Comparison of ENCODE assay signal across 16 mouse cellular contexts in the genomic region with DNA sequence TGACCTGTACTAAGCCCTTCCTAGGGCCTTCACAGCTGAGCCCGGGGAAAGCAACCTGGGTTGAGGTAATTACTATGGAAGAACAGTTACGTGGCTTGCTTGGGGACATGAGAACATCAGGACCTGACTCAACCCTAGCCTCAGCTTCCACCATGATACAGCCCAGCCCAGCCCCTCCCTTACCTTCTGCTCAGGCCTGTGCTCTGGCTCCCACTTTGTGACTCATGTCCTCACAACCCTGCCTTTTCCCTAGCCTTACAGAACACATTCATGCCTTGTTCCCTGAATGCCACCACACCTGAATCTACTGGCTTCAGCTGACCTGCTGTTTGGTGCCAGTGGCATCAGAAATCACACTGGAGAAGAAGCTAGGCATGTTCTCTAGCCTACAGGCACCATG. TPM values are rescaled to one million over a fixed set of nuclear protein-coding genes. Genes with fewer than 3 reads are reported as not detected.
DNase-seq lines count a peak whose midpoint lies in the region; ATAC-seq and TF ChIP-seq lines count a peak whose summit lies in the region.
"Had no signal": no experiment of that assay in that cellular context is flagged by ENCODE, and none has a peak within 500 bp of the region (broad histone marks: within the 10 kb centered on the region; RNA-seq: fewer than 3 reads in every experiment).

No protein-coding gene starts in this region.

- H3K4me2 ChIP-seq in heart, embryonic 16.5 days (ENCODE audit: low read depth, low read length): no peak overlapping the region
- H3K4me2 ChIP-seq in lung, postnatal 0 days (replicated peaks; ENCODE audit: low read depth, low read length): 0 out of 2 replicates have a peak overlapping the region, but pooled peaks have one; percentile 20
- H3K4me2 ChIP-seq in stomach, postnatal 0 days (replicated peaks; ENCODE audit: low read depth): no peak overlapping the region
- H3K4me2 ChIP-seq: liver, embryonic 15.5 days; midbrain, embryonic 13.5 days had no signal

- no peak for ATAC-seq in heart, embryonic 16.5 days (replicated peaks; ENCODE audit: extremely low read depth, insufficient read depth, low FRiP score)
- no peak; the same call in 1 of the 2 replicates for ATAC-seq in lung, postnatal 0 days
- peak; percentile 68 for ATAC-seq in stomach, postnatal 0 days (ENCODE audit: low FRiP score, low TSS enrichment)
- ATAC-seq: midbrain, embryonic 13.5 days had no signal

- peak; percentile 2 for DNase-seq in embryo, embryonic 10 days (ENCODE audit: low spot score)
- no peak for DNase-seq in embryo, embryonic 9.5 days (ENCODE audit: extremely low spot score)
- no peak for DNase-seq in heart, postnatal 4 days
- no peak for DNase-seq in lung, postnatal 0 days (ENCODE audit: low spot score)
- no peak for DNase-seq in lung, postnatal 10 days
- DNase-seq in stomach, postnatal 0 days (ENCODE audit: low spot score): peak; percentile 59
- DNase-seq in ovary, adult 18-20 months (ENCODE audit: low spot score): no peak

- H3K27ac ChIP-seq in heart, embryonic 16.5 days (ENCODE audit: low read length): peak overlapping the region; percentile 51; the same call in 1 of the 2 replicates
- H3K27ac ChIP-seq in lung, postnatal 0 days (ENCODE audit: low read length): peak overlapping the region; percentile 33
- peak overlapping the region; percentile 82 for H3K27ac ChIP-seq in stomach, postnatal 0 days (replicated peaks)
- H3K27ac ChIP-seq: liver, embryonic 15.5 days; midbrain, embryonic 13.5 days had no signal

- H3K4me1 ChIP-seq in heart, embryonic 16.5 days (ENCODE audit: control insufficient read depth, insufficient read depth, low read length): peaks cover 30% of the 10 kb centered on the region
- peaks cover 13% of the 10 kb centered on the region for H3K4me1 ChIP-seq in lung, postnatal 0 days (ENCODE audit: insufficient read depth, low read depth, low read length)
- H3K4me1 ChIP-seq in stomach, postnatal 0 days (replicated peaks; ENCODE audit: control insufficient read depth, insufficient read depth): 0 out of 2 replicates have a peak, but pooled peaks cover 3% of the 10 kb centered on the region
- H3K4me1 ChIP-seq: liver, embryonic 15.5 days had no signal

- H3K27me3 ChIP-seq in heart, embryonic 16.5 days (ENCODE audit: control insufficient read depth, insufficient read depth, low read length): no peaks in the 10 kb centered on the region
- no peaks in the 10 kb centered on the region for H3K27me3 ChIP-seq in lung, postnatal 0 days (replicated peaks; ENCODE audit: insufficient read depth, low read length)
- no peaks in the 10 kb centered on the region for H3K27me3 ChIP-seq in stomach, postnatal 0 days (ENCODE audit: control insufficient read depth, insufficient read depth, low read length)
- H3K27me3 ChIP-seq: CH12.LX had no signal

- H3K9ac ChIP-seq in heart, embryonic 16.5 days (ENCODE audit: low read length): 0 out of 2 replicates have a peak overlapping the region, but pooled peaks have one; percentile 23
- no peak overlapping the region for H3K9ac ChIP-seq in lung, postnatal 0 days (replicated peaks; ENCODE audit: low read depth)
- H3K9ac ChIP-seq in stomach, postnatal 0 days (ENCODE audit: low read length): no peak overlapping the region; the same call in 1 of the 2 replicates
- H3K9ac ChIP-seq: liver, embryonic 15.5 days; midbrain, embryonic 13.5 days had no signal

- no peak for TF ChIP-seq CTCF in lung, postnatal 0 days (IDR thresholded peaks at IDR 0.05)
- TF ChIP-seq CTCF in stomach, postnatal 0 days (IDR thresholded peaks at IDR 0.05; ENCODE audit: low read depth): no peak

- no peaks in the 10 kb centered on the region for H3K9me3 ChIP-seq in heart, embryonic 16.5 days (replicated peaks; ENCODE audit: control insufficient read depth, low read length)
- H3K9me3 ChIP-seq in lung, postnatal 0 days (ENCODE audit: low read length): no peaks in the 10 kb centered on the region
- H3K9me3 ChIP-seq in stomach, postnatal 0 days (ENCODE audit: control insufficient read depth, low read length): no peaks in the 10 kb centered on the region
- H3K9me3 ChIP-seq: liver, embryonic 15.5 days; midbrain, embryonic 13.5 days had no signal

- peaks cover 12% of the 10 kb centered on the region for H3K36me3 ChIP-seq in heart, embryonic 16.5 days (ENCODE audit: control insufficient read depth, insufficient read depth)
- H3K36me3 ChIP-seq in lung, postnatal 0 days (ENCODE audit: insufficient read depth, low read length): peaks cover 4% of the 10 kb centered on the region; the same call in 1 of the 2 replicates
- no peaks in the 10 kb centered on the region; the same call in 1 of the 2 replicates for H3K36me3 ChIP-seq in stomach, postnatal 0 days (ENCODE audit: control insufficient read depth, insufficient read depth, low read length)

- 86% methylated on average over 2 of the region's 2 CpGs for WGBS in heart, embryonic 16.5 days
- 81% methylated on average over 2 of the region's 2 CpGs for WGBS in lung, postnatal 0 days
- 79% methylated on average over 2 of the region's 2 CpGs for WGBS in stomach, postnatal 0 days

- no peak overlapping the region for H3K4me3 ChIP-seq in heart, embryonic 16.5 days (ENCODE audit: low read length)
- H3K4me3 ChIP-seq in lung, postnatal 0 days (ENCODE audit: low read depth, low read length): no peak overlapping the region
- no peak overlapping the region for H3K4me3 ChIP-seq in stomach, postnatal 0 days (ENCODE audit: low read depth, low read length)
- H3K4me3 ChIP-seq: liver, embryonic 15.5 days; midbrain, embryonic 13.5 days had no signal

- TF ChIP-seq EP300 in lung, postnatal 0 days (IDR thresholded peaks at IDR 0.05): no peak
- no peak for TF ChIP-seq EP300 in stomach, postnatal 0 days (optimal IDR thresholded peaks at IDR 0.05)

RNA-seq across cellular contexts. Expression of a gene that starts 3.7 kb away (rescaled TPM):
- 30.1 and 39.4 TPM in 2 replicates for polyA plus RNA-seq in heart, embryonic 16.5 days (2015; fragmentation: Nextera tagmentation; extraction: Ambion mirVana)
- total RNA-seq in heart, postnatal 4 days (2021): 100 to 1,000 TPM; 146 to 149 TPM
- 25.8 and 26.0 TPM in 2 replicates for polyA plus RNA-seq in lung, postnatal 0 days (2015; fragmentation: Nextera tagmentation; extraction: Ambion mirVana)
- 19.0 and 21.7 TPM in 2 replicates for polyA plus RNA-seq in stomach, postnatal 0 days (2015; fragmentation: Nextera tagmentation; extraction: Ambion mirVana)

RNA-seq across cellular contexts. Expression of a gene that starts 16.3 kb away (rescaled TPM):
- 32.4 and 32.8 TPM in 2 replicates for polyA plus RNA-seq in heart, embryonic 16.5 days (2015; fragmentation: Nextera tagmentation; extraction: Ambion mirVana)
- total RNA-seq in heart, postnatal 4 days (2021): 10 to 100 TPM; 20.2 to 22.4 TPM
- 33.8 and 39.2 TPM in 2 replicates for polyA plus RNA-seq in lung, postnatal 0 days (2015; fragmentation: Nextera tagmentation; extraction: Ambion mirVana)
- 21.5 and 24.6 TPM in 2 replicates for polyA plus RNA-seq in stomach, postnatal 0 days (2015; fragmentation: Nextera tagmentation; extraction: Ambion mirVana)

RNA-seq across cellular contexts. Expression of a gene that starts 16.6 kb away (rescaled TPM):
- 6.4 and 6.6 TPM in 2 replicates for polyA plus RNA-seq in heart, embryonic 16.5 days (2015; fragmentation: Nextera tagmentation; extraction: Ambion mirVana)
- total RNA-seq in heart, postnatal 4 days (2021): 10 to 100 TPM; 12.5 to 14.3 TPM
- polyA plus RNA-seq in lung, postnatal 0 days (2015; fragmentation: Nextera tagmentation; extraction: Ambion mirVana): 5.9 and 6.0 TPM in 2 replicates
- polyA plus RNA-seq in stomach, postnatal 0 days (2015; fragmentation: Nextera tagmentation; extraction: Ambion mirVana): 2.5 TPM in 2 replicates

RNA-seq across cellular contexts. Expression of a gene that starts 38.0 kb away (rescaled TPM):
- 0.74 TPM in 1 of 2 replicates, not detected in the other for polyA plus RNA-seq in heart, embryonic 16.5 days (2015; fragmentation: Nextera tagmentation; extraction: Ambion mirVana)
- not detected for total RNA-seq in heart, postnatal 4 days (2021)
- 1.3 and 2.1 TPM in 2 replicates for polyA plus RNA-seq in lung, postnatal 0 days (2015; fragmentation: Nextera tagmentation; extraction: Ambion mirVana)
- polyA plus RNA-seq in stomach, postnatal 0 days (2015; fragmentation: Nextera tagmentation; extraction: Ambion mirVana): 0.19 TPM in 1 of 2 replicates, not detected in the other
- total RNA-seq: adrenal gland, postnatal 10 days; CH12.LX; gastrocnemius, postnatal 25 days; hematopoietic stem cell, adult 5-6 weeks; layer of hippocampus, postnatal 36 days had no signal
- polyA plus RNA-seq: liver, embryonic 15.5 days had no signal

RNA-seq across cellular contexts. Expression of a gene that starts 42.0 kb away (rescaled TPM):
- 0.66 and 1.3 TPM in 2 replicates for polyA plus RNA-seq in heart, embryonic 16.5 days (2015; fragmentation: Nextera tagmentation; extraction: Ambion mirVana)
- 1 to 10 TPM; 1.1 to 1.9 TPM for total RNA-seq in heart, postnatal 4 days (2021)
- 3.3 and 4.0 TPM in 2 replicates for polyA plus RNA-seq in lung, postnatal 0 days (2015; fragmentation: Nextera tagmentation; extraction: Ambion mirVana)
- 0.69 and 1.1 TPM in 2 replicates for polyA plus RNA-seq in stomach, postnatal 0 days (2015; fragmentation: Nextera tagmentation; extraction: Ambion mirVana)
- total RNA-seq: CH12.LX had no signal
- polyA plus RNA-seq: limb, embryonic 11.5 days had no signal

Comparison
In these comparisons a context has a peak if more than half of its experiments do, and no peak if none do; other contexts are left out.
1. DNase-seq: peak in embryo, embryonic 10 days (single experiment) and stomach, postnatal 0 days (single experiment); none in embryo, embryonic 9.5 days (single experiment), heart, postnatal 4 days (single experiment), lung, postnatal 0 days (single experiment), lung, postnatal 10 days (single experiment) and ovary, adult 18-20 months (single experiment).
2. Peak in every context shown above with its lines, with median percentiles within 50 percentile points of each other: H3K27ac ChIP-seq.